Mouse (Mus musculus) heart, embryonic 13.5 days (tissue): ENCODE results near the gene Coq2. TPM values are rescaled to one million over a fixed set of nuclear protein-coding genes. Genes with fewer than 3 reads are reported as not detected.

Experiments
- ATAC-seq: fragments of 200-750 bp; cut with Nextera tagmentation; 2 replicates; pipeline ENCODE4 v1.8.0; 2017; ENCODE audit warnings: moderate TSS enrichment; ENCODE audit not compliant: insufficient number of reproducible peaks, low FRiP score, low TSS enrichment; ENCODE audit errors: extremely low read depth
- H3K27ac ChIP-seq: fragments of 300-500 bp; sonication (generic); replicated peaks from 2 replicates; pipeline ENCODE4 v1.5.1; 2015; ENCODE audit warnings: moderate library complexity, mild to moderate bottlenecking, inconsistent platforms
- H3K27me3 ChIP-seq: fragments of 300-500 bp; sonication (generic); replicated peaks from 2 replicates; pipeline ENCODE4 v1.6.1; 2015; ENCODE audit warnings: mild to moderate bottlenecking, inconsistent platforms
- H3K36me3 ChIP-seq: fragments of 300-500 bp; sonication (generic); 2 replicates; pipeline ENCODE4 v1.6.1; 2015; ENCODE audit warnings: mild to moderate bottlenecking, inconsistent platforms
- H3K4me1 ChIP-seq: fragments of 300-500 bp; sonication (generic); 2 replicates; pipeline ENCODE4 v1.6.1; 2015; ENCODE audit warnings: inconsistent platforms
- H3K4me2 ChIP-seq: fragments of 300-500 bp; sonication (generic); 2 replicates; pipeline ENCODE4 v1.6.1; 2015; ENCODE audit warnings: inconsistent platforms, mild to moderate bottlenecking, moderate library complexity
- H3K4me3 ChIP-seq: fragments of 300-500 bp; sonication (generic); 2 replicates; pipeline ENCODE4 v1.5.1; 2015; ENCODE audit warnings: moderate library complexity, mild to moderate bottlenecking, inconsistent platforms
- H3K9ac ChIP-seq: fragments of 300-500 bp; sonication (generic); 2 replicates; pipeline ENCODE4 v1.6.1; 2015; ENCODE audit warnings: inconsistent platforms, mild to moderate bottlenecking, moderate library complexity
- H3K9me3 ChIP-seq: fragments of 300-500 bp; sonication (generic); 2 replicates; pipeline ENCODE4 v1.6.1; 2016; ENCODE audit warnings: inconsistent platforms
- WGBS: fragments of 180-500 bp; shearing (Covaris S2); methylation state at CpG from one replicate; pipeline ENCODE4 v1.1.7; 2015; ENCODE audit warnings: mixed read lengths; 5-methylcytosine and 5-hydroxymethylcytosine counted together
- polyA plus RNA-seq: library from polyadenylated mRNA; unstranded; fragments of >200 nt; fragmentation: Nextera tagmentation; extraction: Ambion mirVana; gene quantifications from 2 replicates; pipeline ENCODE4 v1.2.1, GENCODE M21; 2015

The Coq2 gene
- polyA plus RNA-seq, 1 experiment from 2014 or later = 60.5 TPM

DNA sequence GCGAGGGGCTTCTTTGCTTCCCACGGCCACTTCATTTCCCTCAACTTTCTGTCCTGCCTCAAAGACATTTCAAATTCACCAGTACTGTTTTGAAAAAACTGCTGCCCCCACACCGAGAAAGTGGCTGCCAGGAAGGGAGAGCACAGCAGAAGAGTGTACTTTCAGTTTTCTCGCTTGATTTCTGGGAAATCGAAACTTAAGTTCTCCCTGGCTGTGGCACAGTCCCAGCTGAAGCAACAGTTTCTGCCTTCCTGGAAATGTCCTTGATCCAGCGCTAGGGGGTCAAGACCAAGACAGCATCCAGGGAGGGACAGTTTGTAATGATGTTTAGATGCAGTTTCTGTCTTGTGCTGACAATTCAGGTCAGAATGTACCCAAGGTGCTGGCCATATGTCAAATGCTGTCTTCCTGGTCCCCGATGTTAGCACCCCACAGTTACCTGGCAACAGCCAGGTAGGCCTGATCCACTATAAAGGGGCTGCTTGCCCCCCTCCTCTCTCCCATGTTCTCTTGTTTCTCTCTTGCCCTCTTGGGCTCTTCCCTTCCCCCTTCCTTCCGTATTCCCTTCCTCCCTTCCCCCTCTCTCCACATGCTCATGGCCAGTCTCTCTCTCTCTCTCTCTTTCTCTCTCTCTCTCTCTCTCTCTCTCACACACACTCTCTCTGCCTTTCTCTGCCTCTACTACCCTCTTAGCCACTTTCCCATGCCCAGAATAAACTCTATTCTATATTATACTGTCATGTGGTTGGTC is 38.0 kb downstream of the Coq2 start:
- Histone ChIP-seq H3K27ac (no peak overlapping the region), H3K4me2 (no peak overlapping the region), H3K4me3 (no peak overlapping the region), H3K9ac (no peak overlapping the region), H3K27me3 (peaks cover 4% of the 10 kb centered on the region; the same call in 1 of the 2 replicates), H3K4me1 (peaks cover 16% of the 10 kb centered on the region), H3K36me3 (no peaks in the 10 kb centered on the region), H3K9me3 (no peaks in the 10 kb centered on the region)
- 62% methylated on average over 8 of the region's 8 CpGs for WGBS
- no peak for ATAC-seq

DNA sequence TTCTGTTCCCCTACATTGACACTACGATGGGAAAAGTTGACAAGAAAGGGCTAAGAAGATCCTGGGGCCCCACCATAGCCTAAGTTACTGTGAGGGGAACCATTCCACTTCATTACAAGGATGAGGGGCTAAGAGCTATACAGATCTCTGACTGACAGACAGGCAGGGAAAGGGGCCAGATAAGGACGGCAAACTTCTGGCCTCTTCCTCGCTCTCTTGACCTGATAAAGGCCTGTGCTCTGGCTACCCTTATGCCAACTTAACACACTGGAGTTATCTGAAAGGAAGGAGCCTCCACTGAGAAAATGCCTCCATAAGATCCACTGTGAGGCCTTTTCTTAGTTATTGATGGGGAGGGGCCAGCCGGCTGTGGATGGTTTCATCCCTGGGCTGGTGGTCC is 39.0 kb downstream of the Coq2 start:
- no peak for ATAC-seq
- H3K27ac ChIP-seq = no peak overlapping the region
- no peak overlapping the region for H3K9ac ChIP-seq
- 62% methylated on average over 4 of the region's 4 CpGs for WGBS
- no peaks in the 10 kb centered on the region for H3K27me3 ChIP-seq
- H3K36me3 ChIP-seq = no peaks in the 10 kb centered on the region
- H3K4me3 ChIP-seq = no peak overlapping the region
- no peaks in the 10 kb centered on the region for H3K9me3 ChIP-seq
- no peak overlapping the region for H3K4me2 ChIP-seq
- H3K4me1 ChIP-seq = peaks cover 16% of the 10 kb centered on the region

DNA sequence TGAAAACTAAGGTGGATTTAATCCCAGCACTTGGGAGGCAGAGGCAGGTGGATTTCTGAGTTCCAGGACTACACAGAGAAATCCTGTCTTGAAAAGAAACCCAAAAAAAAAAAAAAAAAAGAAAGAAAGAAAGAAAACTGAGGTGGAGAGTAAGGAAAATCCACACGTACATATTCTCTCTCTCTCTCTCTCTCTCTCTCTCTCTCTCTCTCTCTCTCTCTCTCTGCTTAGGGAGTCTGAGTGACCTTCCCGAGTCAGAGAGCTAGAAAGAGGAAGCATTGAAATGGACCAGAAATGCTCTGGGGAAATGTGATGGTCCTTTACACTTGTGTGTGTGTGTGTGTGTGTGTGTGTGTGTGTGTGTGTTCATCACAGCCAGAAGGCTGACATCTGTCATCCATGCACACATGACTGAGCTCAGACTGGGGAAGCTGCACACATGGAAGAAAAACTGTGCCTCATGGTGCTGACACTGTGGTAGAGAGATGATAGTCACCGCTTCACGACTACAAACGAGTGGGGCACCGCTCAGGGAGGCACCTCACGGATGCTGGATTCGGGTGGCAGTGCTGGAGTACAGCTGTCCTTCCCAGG is 40.0 kb downstream of the Coq2 start:
- Histone ChIP-seq H3K27me3 (no peaks in the 10 kb centered on the region), H3K4me3 (no peak overlapping the region), H3K4me1 (peaks cover 16% of the 10 kb centered on the region), H3K9me3 (no peaks in the 10 kb centered on the region), H3K4me2 (no peak overlapping the region), H3K36me3 (no peaks in the 10 kb centered on the region), H3K9ac (no peak overlapping the region), H3K27ac (no peak overlapping the region)
- no peak for ATAC-seq
- WGBS = 82% methylated on average over 8 of the region's 8 CpGs

DNA sequence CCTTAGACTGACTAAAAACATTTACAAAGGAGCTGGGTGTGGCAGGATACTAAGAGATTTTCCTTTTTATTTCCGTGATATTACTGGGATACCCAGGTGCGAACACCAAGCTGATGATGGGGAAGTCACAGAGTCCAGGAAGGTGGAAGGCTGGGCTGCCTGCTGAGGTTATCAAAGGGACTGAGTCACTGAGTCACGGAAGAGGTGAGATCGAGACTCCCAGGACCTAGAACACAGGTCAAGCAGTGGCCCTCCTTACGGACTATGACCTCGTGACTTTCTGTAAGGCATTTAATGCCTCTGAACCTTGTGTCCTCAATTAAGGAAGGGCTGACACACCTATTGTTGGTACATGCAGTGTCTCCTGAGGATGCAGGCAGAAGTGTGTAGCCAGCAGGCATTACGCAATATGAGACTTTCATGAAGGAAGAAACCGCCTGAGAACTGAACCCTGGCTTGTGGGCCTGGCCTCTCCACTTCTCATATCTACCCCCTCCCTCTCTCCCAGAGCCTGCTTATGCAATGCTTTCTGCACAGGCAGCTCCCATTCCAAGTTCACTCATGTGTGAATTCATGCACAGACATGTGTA is 42.3 kb downstream of the Coq2 start:
- H3K9me3 ChIP-seq = no peaks in the 10 kb centered on the region
- H3K27ac ChIP-seq = no peak overlapping the region
- no peaks in the 10 kb centered on the region for H3K36me3 ChIP-seq
- 77% methylated on average over 8 of the region's 8 CpGs for WGBS
- H3K9ac ChIP-seq = no peak overlapping the region
- ATAC-seq = no peak
- H3K27me3 ChIP-seq = no peaks in the 10 kb centered on the region
- H3K4me3 ChIP-seq = no peak overlapping the region
- no peak overlapping the region for H3K4me2 ChIP-seq
- peaks cover 14% of the 10 kb centered on the region for H3K4me1 ChIP-seq

DNA sequence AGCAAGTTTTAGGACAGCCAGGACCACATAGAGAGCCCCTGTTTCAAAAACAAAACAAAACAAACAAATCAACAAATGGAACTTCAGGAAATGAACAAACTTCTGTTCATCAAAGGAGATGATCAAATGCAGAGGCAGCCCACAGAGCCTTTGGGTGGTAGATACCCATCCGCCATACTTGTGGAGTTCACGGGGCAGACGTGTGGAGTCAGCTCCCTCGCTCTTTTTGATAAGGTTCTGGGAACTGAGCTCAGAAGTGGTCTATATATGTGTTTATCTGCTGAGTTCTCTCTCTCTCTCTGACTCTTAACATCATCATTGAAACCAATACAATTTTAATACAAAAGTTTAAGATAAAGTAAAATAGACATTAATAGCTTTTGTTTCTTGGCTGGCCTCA is 46.1 kb downstream of the Coq2 start:
- Histone ChIP-seq H3K4me3 (no peak overlapping the region), H3K27ac (no peak overlapping the region), H3K36me3 (no peaks in the 10 kb centered on the region), H3K9me3 (no peaks in the 10 kb centered on the region), H3K9ac (no peak overlapping the region), H3K27me3 (no peaks in the 10 kb centered on the region), H3K4me2 (no peak overlapping the region), H3K4me1 (peaks cover under 1% of the 10 kb centered on the region; the same call in 1 of the 2 replicates)
- 74% methylated on average over 4 of the region's 4 CpGs for WGBS
- ATAC-seq = no peak

DNA sequence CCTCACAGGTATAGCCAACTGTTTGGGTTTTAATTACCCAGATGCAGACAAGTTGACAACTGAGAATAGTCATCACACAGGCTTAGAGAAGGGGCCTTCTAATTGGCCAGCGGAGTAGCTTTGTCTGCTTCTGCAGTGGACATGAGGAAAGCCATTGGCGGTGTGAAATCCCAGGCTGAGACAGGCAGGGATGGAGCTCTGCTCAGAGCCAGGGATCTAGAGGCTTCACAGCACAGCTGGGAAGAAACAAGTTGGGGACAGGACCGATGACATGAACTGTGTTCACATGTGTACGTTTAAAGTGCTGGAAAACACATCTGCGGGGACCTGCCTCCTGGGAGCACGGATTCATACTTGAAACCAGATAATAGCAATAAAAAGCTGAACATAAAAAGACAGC is 48.4 kb downstream of the Coq2 start:
- H3K4me1 ChIP-seq = no peaks in the 10 kb centered on the region
- H3K9ac ChIP-seq = no peak overlapping the region
- H3K9me3 ChIP-seq = no peaks in the 10 kb centered on the region
- H3K36me3 ChIP-seq = no peaks in the 10 kb centered on the region
- H3K27ac ChIP-seq = no peak overlapping the region
- 73% methylated on average over 6 of the region's 6 CpGs for WGBS
- H3K4me3 ChIP-seq = no peak overlapping the region
- H3K4me2 ChIP-seq = no peak overlapping the region
- ATAC-seq = no peak
- H3K27me3 ChIP-seq = no peaks in the 10 kb centered on the region

DNA sequence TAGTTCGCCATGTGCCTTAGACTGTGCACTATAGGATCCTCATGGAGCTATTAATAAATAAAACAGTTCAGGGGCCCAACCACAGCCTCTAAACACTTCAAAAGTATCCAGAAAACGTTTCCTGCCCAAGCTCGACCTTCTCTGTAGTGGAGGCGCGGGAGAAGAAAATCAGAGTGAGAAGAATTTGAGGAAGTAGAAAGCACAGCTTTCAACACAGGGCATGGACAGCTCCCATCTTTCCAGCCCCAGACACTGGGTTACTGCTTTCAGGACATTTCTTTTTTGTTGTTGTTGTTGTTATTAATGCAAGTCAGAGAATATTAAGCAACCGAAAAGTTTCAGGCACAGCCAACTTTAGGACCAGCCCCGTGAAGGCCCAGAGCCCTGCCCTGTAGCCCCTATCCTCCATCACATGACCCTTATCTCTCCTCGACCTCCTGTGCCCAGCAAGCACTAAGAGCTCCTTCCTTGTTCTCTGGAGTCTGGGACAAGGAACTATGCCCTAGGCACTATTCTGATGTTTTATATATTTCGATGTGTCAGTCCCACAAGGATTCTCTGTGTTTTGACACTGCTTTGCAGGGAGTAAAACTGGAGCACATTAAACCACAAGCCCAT is 50.1 kb downstream of the Coq2 start:
- Histone ChIP-seq H3K9ac (no peak overlapping the region), H3K36me3 (no peaks in the 10 kb centered on the region), H3K4me2 (no peak overlapping the region), H3K9me3 (no peaks in the 10 kb centered on the region), H3K27ac (no peak overlapping the region), H3K27me3 (no peaks in the 10 kb centered on the region), H3K4me1 (peaks cover 5% of the 10 kb centered on the region; the same call in 1 of the 2 replicates), H3K4me3 (no peak overlapping the region)
- WGBS = 52% methylated on average over 9 of the region's 9 CpGs
- ATAC-seq = no peak

DNA sequence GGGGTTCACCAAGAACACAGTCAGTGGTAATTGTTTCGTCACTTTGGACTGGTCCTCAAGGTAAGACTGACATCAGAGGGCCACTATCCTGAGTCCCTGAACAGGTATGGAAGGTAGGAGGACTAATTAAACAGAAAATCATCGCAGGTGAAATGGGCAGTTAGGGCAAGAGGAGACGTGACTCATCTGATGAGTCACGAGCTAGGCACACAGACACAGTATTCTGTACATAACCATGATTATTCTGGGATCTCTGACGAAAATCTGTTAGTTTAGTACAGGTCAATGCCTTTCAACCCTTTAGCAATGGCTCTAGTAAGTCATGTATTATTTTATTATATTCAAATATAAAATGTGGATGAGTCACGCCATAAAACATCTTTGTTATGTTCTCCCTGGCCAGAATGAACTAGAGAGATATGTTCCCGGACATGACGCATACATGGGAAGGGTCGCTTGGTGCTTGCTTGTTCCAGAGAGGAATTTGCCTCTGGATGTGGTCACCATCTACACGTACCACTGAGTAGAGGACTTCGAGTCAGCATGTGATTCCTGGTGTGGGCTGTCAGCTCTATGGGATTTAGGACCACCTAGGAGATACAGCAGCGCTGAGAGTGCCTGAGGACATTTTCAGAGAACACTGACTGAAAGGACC is 52.3 kb downstream of the Coq2 start:
- Histone ChIP-seq H3K9me3 (no peaks in the 10 kb centered on the region), H3K36me3 (no peaks in the 10 kb centered on the region), H3K27ac (no peak overlapping the region), H3K4me1 (peaks cover 5% of the 10 kb centered on the region; the same call in 1 of the 2 replicates), H3K4me3 (no peak overlapping the region), H3K4me2 (no peak overlapping the region), H3K9ac (no peak overlapping the region), H3K27me3 (no peaks in the 10 kb centered on the region)
- no peak for ATAC-seq
- 85% methylated on average over 12 of the region's 12 CpGs for WGBS

DNA sequence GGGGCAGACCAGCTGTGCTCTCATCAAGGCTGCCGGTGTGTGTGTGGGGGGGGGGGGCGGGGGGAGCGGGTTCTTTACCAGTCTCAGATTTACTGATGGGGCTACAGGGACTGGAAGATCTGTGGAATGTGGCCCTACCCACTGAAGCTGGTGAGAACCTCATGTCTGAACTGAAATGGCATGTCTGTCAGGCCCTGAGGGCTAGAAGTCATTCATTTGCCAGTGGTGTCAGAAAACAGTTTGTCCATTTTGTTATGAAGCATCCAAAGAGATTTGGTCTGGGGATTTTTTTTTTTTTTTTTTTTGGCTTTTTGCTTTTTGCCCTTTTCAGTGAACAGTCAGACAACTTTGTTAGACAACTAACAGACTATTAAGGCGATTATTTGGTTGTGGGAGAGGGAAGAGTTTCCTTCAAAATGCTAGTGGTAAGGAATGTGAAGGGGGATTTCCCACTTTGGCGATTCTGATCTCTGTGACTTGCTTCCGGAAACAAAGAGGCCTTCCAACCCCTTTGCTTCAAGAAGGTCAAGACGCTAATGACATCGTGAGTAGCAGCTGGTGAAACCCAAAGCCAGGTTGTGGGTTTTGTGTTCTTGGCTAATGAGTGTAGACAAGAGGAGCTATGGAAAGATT is 52.9 kb downstream of the Coq2 start:
- Histone ChIP-seq H3K9me3 (no peaks in the 10 kb centered on the region), H3K4me1 (peaks cover 5% of the 10 kb centered on the region; the same call in 1 of the 2 replicates), H3K27me3 (no peaks in the 10 kb centered on the region), H3K4me2 (no peak overlapping the region), H3K9ac (no peak overlapping the region), H3K4me3 (no peak overlapping the region), H3K36me3 (no peaks in the 10 kb centered on the region), H3K27ac (no peak overlapping the region)
- WGBS = 61% methylated on average over 8 of the region's 8 CpGs
- no peak for ATAC-seq

DNA sequence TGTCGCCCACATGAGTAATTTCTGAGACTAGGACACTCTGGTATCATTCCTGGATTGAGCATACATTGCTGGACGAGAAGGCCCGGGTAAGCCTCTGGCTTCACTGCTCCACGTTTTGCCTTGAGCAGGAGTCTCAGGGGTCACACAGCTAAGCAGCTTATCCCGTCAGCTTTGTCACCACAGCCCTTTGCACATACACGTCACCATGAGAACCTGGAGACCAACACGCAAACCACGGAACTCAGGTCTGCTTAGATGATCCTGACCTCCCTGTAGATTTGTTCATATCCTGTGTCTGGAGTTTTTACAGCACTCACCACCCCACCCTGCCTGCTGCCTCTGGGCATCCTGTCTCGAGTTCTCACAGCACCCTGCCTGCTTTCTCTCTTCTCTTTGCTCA is 54.0 kb downstream of the Coq2 start:
- WGBS = 58% methylated on average over 9 of the region's 9 CpGs
- Histone ChIP-seq H3K4me2 (no peak overlapping the region), H3K9ac (no peak overlapping the region), H3K4me3 (no peak overlapping the region), H3K27ac (no peak overlapping the region), H3K36me3 (no peaks in the 10 kb centered on the region), H3K4me1 (peaks cover 5% of the 10 kb centered on the region; the same call in 1 of the 2 replicates), H3K27me3 (no peaks in the 10 kb centered on the region), H3K9me3 (no peaks in the 10 kb centered on the region)
- ATAC-seq = no peak
